Mouse (Mus musculus): Measurements from ENCODE around the gene Gramd2. TPM values are rescaled to one million over a fixed set of nuclear protein-coding genes. Genes with fewer than 3 reads are reported as not detected.
A peak's percentile ranks its signal among the peaks of the same experiment; 100 is the strongest.

Gramd2 gene
- polyA plus RNA-seq, 1 experiment from 2014 or later, result 0.21 TPM

DNA sequence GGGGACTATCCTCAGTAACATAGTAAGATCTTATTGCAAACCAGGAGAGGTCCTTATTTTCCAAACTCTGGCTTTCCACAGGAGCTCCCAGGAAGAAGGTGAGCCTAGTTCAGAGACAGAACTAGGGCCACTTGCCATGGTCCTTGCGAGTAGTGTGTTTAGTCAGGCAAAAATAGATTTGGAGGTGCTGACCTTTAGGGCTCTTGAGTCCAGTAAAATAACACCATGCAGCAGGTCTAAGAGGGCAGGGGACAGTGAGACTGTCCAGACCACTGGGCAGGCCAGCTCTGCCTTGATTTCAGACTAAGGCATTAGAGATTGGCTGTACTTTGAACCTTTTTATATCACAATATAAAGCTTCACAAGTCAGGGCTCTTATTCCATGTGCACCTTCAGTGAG lies 13.1 kb upstream of the Gramd2 start:
- Histone ChIP-seq H3K9ac (replicated peaks) (no peak overlapping the region), H3K27ac (ENCODE audit: low read depth) (no peak overlapping the region), H3K27me3 (ENCODE audit: insufficient read depth, low read length) (peaks cover 79% of the 10 kb centered on the region), H3K4me3 (ENCODE audit: low read depth, low read length) (no peak overlapping the region), H3K9me3 (ENCODE audit: low read length) (no peaks in the 10 kb centered on the region), H3K4me2 (ENCODE audit: low read depth, low read length) (no peak overlapping the region), H3K36me3 (replicated peaks; ENCODE audit: insufficient read depth, low read length) (peaks cover 40% of the 10 kb centered on the region), H3K4me1 (ENCODE audit: insufficient read depth) (peaks cover 2% of the 10 kb centered on the region; the same call in 1 of the 2 replicates)
- 71% methylated on average over 1 of the region's 1 CpGs for WGBS (ENCODE audit: insufficient replicate concordance)
- TF ChIP-seq CTCF (IDR thresholded peaks at IDR 0.05; ENCODE audit: low read depth) (no peak), EP300 (IDR thresholded peaks at IDR 0.05; ENCODE audit: low read depth) (no peak)
- DNase-seq, result no peak
- ATAC-seq, result no peak

DNA sequence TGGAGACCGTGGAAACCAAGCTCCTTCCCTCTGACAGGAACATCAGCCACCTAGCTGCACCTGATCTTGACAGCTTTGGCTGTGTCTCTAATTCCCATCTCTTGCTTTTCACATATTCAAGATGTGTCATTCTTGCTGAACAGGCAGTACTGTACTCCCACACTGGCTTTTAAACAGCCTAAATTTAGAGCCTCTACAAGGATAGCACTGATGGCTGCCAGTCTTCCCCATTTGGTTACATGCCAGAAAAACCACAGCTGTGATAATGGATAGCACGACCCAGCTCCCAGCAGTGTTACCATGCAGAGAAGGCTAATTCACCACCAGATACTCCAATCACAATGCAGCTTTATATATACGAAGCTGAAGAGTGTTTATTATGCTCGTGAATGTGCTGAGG lies 12.7 kb upstream of the Gramd2 start:
- Histone ChIP-seq H3K27ac (ENCODE audit: low read depth) (no peak overlapping the region), H3K9me3 (ENCODE audit: low read length) (no peaks in the 10 kb centered on the region), H3K4me3 (ENCODE audit: low read depth, low read length) (no peak overlapping the region), H3K36me3 (replicated peaks; ENCODE audit: insufficient read depth, low read length) (peaks cover 44% of the 10 kb centered on the region), H3K9ac (replicated peaks) (no peak overlapping the region), H3K4me1 (ENCODE audit: insufficient read depth) (peaks cover 2% of the 10 kb centered on the region; the same call in 1 of the 2 replicates), H3K27me3 (ENCODE audit: insufficient read depth, low read length) (peaks cover 79% of the 10 kb centered on the region), H3K4me2 (ENCODE audit: low read depth, low read length) (no peak overlapping the region)
- TF ChIP-seq EP300 (IDR thresholded peaks at IDR 0.05; ENCODE audit: low read depth) (no peak), CTCF (IDR thresholded peaks at IDR 0.05; ENCODE audit: low read depth) (no peak)
- WGBS (ENCODE audit: insufficient replicate concordance), result 47% methylated on average over 4 of the region's 4 CpGs
- ATAC-seq (no peak), DNase-seq (no peak)

DNA sequence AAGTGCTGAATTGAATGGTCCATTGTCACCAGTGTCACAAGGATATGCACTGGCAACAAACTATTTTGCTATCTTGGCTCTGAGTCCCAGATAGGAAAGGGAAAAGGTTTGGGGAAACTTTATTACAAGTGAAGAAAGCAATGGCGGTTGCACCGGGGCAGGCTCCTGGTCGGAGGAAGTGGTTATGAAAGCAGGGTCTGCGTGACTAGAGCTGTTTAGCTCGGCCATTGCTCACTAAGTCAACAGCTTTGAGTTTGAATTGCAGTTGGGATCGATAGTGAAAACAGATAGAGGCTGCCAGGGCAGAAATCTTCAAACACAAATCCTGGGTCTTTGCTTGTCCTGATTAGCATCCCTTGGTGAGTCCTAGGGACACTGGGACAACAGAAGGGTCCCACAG lies 12.0 kb upstream of the Gramd2 start:
- WGBS (ENCODE audit: insufficient replicate concordance), result 43% methylated on average over 6 of the region's 6 CpGs
- Histone ChIP-seq H3K9ac (replicated peaks) (no peak overlapping the region), H3K9me3 (ENCODE audit: low read length) (no peaks in the 10 kb centered on the region), H3K36me3 (replicated peaks; ENCODE audit: insufficient read depth, low read length) (peaks cover 51% of the 10 kb centered on the region), H3K4me3 (ENCODE audit: low read depth, low read length) (no peak overlapping the region), H3K27me3 (ENCODE audit: insufficient read depth, low read length) (peaks cover 82% of the 10 kb centered on the region), H3K4me1 (ENCODE audit: insufficient read depth) (0 out of 2 replicates have a peak, but pooled peaks cover 2% of the 10 kb centered on the region), H3K27ac (ENCODE audit: low read depth) (no peak overlapping the region), H3K4me2 (ENCODE audit: low read depth, low read length) (no peak overlapping the region)
- TF ChIP-seq CTCF (IDR thresholded peaks at IDR 0.05; ENCODE audit: low read depth), result no peak
- peak; percentile 32 for DNase-seq
- peak; percentile 77 for ATAC-seq

GRCm38 (mm10) chr9:59668473-59668872 lies 11.5 kb upstream of the Gramd2 start:
- no peak for DNase-seq
- Histone ChIP-seq H3K4me3 (ENCODE audit: low read depth, low read length) (no peak overlapping the region), H3K4me2 (ENCODE audit: low read depth, low read length) (no peak overlapping the region), H3K4me1 (ENCODE audit: insufficient read depth) (0 out of 2 replicates have a peak, but pooled peaks cover 2% of the 10 kb centered on the region), H3K27ac (ENCODE audit: low read depth) (no peak overlapping the region), H3K36me3 (replicated peaks; ENCODE audit: insufficient read depth, low read length) (peaks cover 47% of the 10 kb centered on the region), H3K9ac (replicated peaks) (no peak overlapping the region), H3K9me3 (ENCODE audit: low read length) (no peaks in the 10 kb centered on the region), H3K27me3 (ENCODE audit: insufficient read depth, low read length) (peaks cover 78% of the 10 kb centered on the region)
- TF ChIP-seq CTCF (IDR thresholded peaks at IDR 0.05; ENCODE audit: low read depth) (no peak), EP300 (IDR thresholded peaks at IDR 0.05; ENCODE audit: low read depth) (no peak)
- no peak for ATAC-seq
- WGBS (ENCODE audit: insufficient replicate concordance), result 75% methylated on average over 7 of the region's 7 CpGs

GRCm38 (mm10) chr9:59669172-59669571 lies 10.8 kb upstream of the Gramd2 start:
- 67% methylated on average over 4 of the region's 4 CpGs for whole genome bisulfite sequencing (ENCODE audit: insufficient replicate concordance)
- TF ChIP-seq EP300 (IDR thresholded peaks at IDR 0.05; ENCODE audit: low read depth) (no peak), CTCF (IDR thresholded peaks at IDR 0.05; ENCODE audit: low read depth) (peak; percentile 52)
- Histone ChIP-seq H3K4me2 (ENCODE audit: low read depth, low read length) (no peak overlapping the region), H3K4me1 (ENCODE audit: insufficient read depth) (0 out of 2 replicates have a peak, but pooled peaks cover 2% of the 10 kb centered on the region), H3K36me3 (replicated peaks; ENCODE audit: insufficient read depth, low read length) (peaks cover 42% of the 10 kb centered on the region), H3K27me3 (ENCODE audit: insufficient read depth, low read length) (peaks cover 78% of the 10 kb centered on the region), H3K27ac (ENCODE audit: low read depth) (no peak overlapping the region), H3K9ac (replicated peaks) (no peak overlapping the region), H3K9me3 (ENCODE audit: low read length) (no peaks in the 10 kb centered on the region), H3K4me3 (ENCODE audit: low read depth, low read length) (no peak overlapping the region)
- DNase-seq (peak; percentile 4), ATAC-seq (no peak)

DNA sequence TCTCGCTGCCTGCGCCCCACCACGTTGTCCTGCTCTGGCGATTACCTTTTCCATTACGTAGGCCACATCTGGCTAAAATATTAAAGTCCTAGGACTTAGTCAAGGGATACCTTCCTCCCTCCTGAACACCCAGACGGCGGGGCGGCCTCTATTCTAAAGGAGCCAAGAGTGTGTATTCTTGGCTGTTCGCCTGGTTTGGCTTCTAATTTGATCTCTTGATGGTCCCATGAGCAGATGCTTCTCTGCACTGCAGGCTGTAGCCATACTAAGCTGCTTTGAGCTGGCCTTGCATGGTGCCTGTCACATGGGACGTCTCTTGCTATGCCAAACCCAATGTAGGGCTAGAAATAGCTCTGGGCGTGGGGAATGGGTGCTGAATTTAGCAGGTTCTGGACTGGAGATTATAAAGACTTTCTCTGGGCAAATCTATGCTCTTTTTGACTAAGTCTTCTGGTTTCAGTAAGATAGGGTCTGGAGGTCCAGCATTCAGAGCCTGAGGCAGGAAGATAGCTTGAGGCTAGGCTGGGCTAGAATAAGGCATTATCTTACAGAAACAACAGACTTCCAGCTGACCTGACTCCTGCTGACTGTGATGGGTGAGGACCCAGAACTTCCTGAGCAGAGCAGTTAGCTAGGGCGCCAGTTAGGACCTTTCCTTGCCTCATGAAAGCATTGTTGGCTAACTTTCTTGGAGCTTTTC lies 7.6 kb upstream of the Gramd2 start:
- Histone ChIP-seq H3K27me3 (ENCODE audit: insufficient read depth, low read length) (peaks cover 72% of the 10 kb centered on the region), H3K36me3 (replicated peaks; ENCODE audit: insufficient read depth, low read length) (peaks cover 51% of the 10 kb centered on the region), H3K27ac (ENCODE audit: low read depth) (no peak overlapping the region), H3K9me3 (ENCODE audit: low read length) (no peaks in the 10 kb centered on the region), H3K4me3 (ENCODE audit: low read depth, low read length) (no peak overlapping the region), H3K4me1 (ENCODE audit: insufficient read depth) (0 out of 2 replicates have a peak, but pooled peaks cover 2% of the 10 kb centered on the region), H3K9ac (replicated peaks) (no peak overlapping the region), H3K4me2 (ENCODE audit: low read depth, low read length) (no peak overlapping the region)
- TF ChIP-seq EP300 (IDR thresholded peaks at IDR 0.05; ENCODE audit: low read depth) (peak; percentile 75), CTCF (IDR thresholded peaks at IDR 0.05; ENCODE audit: low read depth) (no peak)
- no peak for DNase-seq
- ATAC-seq, result peak; percentile 75
- 74% methylated on average over 12 of the region's 12 CpGs for WGBS (ENCODE audit: insufficient replicate concordance)

Data from liver, postnatal 0 days (tissue).